Mouse (Mus musculus): Measurements from ENCODE around the gene Arhgap18.

Arhgap18 gene

DNA sequence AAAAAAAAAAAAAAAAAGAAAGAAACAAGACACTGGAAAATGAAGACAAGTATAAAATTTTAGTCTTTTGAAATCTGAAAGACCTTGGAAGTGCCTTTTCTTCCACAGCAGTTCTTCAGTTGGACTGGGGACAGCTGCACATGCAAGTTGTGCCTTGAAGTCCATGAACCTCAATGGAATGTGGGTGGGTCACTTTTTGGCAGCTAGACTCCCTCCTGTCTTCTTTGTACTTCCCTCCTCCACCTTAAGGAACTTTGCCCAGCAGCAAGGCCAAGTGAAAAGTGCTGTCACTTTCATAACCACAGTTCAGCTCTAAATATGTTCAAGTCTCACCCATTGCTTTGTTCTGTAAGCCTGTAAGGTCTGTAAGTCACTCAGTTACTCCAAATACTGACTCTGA, 23.2 kb downstream of the Arhgap18 start:
- DNase-seq (ENCODE audit: low spot score) = no peak

- no peak for DNase-seq (ENCODE audit: low spot score)
Measured at GRCm38 (mm10) chr10:26780581-26780980, 27.4 kb downstream of the Arhgap18 start.

GRCm38 (mm10) chr10:26789680-26790079, 36.5 kb downstream of the Arhgap18 start:
- DNase-seq (ENCODE audit: low spot score) = no peak

DNA sequence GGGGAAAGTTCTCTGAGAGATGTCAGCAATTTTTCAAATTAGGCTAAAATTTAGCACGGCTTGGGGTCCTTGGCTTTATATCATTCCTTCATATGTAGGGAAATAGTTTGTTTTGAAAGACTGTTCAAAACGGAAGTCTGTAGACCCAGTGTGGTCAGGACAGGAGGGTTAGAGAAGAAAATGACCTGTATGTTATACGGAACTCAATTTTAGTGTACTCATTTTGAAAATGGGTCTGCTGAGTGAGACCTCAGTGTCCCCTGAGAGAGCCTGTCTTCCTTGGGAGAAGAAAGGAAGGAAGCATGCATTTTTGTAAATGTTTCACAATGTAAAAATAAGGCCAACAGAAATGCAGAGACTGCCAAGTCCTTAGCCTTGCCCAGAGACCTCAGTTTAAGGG, 38.6 kb downstream of the Arhgap18 start:
- no peak for DNase-seq (ENCODE audit: low spot score)

GRCm38 (mm10) chr10:26793013-26793412, 39.8 kb downstream of the Arhgap18 start:
- DNase-seq (ENCODE audit: low spot score) = no peak

DNA sequence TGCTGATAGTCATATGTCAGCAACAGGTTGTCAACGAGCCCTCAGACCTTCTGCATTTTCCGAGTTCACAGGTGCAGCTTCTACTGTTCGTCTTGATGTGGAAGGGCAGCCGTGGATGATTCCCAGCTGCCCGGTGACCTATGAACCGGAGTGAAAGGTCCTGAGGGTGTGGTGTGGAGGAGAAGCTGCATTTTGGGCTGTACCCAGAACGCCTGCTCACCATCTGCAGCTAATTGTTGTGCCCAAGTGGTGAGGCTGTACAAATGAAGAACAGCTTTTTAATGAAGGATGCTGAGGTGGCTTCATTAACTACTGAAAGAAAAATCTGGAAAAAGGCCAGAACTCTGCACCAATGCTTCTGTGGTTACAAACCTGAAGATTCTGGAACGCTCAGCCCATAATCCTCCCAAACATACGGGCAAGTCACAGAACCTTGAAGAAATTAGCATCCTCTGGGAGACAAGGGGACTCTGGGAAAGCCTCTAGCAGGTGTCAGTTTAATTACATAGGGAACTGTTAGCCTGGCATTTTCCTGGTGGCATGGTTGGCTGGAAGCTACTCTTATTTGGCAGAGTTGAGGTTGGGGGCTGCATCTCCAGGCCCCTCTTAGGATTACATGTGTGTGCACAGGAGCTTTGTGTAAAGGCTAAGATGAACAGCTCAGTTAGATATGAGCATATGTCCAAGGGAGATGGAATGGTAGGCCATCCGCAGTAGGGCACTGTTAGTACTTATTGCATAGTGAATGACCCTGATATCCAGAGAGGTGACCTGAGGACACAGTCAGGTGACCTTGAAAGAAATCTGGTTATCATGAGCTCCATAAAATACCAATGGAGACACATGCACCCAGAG, 43.4 kb downstream of the Arhgap18 start:
- no peak for DNase-seq (ENCODE audit: low spot score)

DNA sequence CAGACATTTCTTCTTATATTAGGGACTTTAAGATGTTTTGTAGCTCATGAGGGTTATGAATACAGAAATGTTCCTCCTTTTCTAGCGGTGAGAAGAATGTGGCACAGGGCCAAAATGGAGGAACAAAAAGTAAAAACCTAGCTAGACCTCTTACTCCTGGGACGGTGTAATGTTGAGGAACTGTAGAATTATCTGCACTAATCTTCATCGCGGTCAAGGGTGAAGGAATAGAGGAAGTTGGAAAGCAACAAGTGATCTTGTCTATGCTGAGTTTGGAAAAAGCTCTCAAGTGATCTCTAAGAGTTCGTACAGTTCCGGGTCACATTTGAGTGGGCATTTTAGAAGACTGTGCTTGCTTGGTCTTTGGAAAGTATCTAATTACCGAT, 44.1 kb downstream of the Arhgap18 start:
- DNase-seq (ENCODE audit: low spot score) = no peak

DNA sequence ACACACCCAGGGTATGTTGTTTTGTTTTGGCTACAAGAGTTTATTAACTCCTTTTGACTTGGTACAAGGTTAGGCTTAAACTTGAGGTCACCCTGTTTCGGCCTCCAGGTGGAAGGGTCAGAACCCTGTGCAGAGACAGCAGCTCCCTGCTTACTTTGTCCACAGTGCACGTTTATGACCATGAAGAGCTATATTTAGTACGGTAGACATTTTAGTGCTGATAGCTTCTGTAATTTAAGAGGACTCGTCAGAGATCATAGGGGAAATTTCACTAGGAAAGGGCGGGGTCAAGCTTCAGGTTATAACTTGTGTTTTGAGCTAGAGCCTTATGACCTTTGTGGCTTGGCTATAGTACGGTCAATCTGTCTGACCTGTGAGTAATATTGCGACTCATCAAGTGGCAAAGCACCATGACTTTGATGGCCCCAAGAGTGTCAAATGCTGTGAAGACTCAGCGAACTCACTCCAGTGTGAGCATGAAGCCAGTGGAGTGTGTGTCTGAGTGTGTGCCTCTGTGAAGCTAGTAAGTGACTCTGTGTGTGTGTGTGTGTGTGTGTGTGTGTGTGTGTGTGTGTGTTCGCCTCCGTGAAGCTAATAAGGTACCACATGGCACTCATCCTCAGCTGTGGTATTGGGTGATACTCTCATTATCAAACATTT, 45.7 kb downstream of the Arhgap18 start:
- no peak for DNase-seq (ENCODE audit: low spot score)

DNA sequence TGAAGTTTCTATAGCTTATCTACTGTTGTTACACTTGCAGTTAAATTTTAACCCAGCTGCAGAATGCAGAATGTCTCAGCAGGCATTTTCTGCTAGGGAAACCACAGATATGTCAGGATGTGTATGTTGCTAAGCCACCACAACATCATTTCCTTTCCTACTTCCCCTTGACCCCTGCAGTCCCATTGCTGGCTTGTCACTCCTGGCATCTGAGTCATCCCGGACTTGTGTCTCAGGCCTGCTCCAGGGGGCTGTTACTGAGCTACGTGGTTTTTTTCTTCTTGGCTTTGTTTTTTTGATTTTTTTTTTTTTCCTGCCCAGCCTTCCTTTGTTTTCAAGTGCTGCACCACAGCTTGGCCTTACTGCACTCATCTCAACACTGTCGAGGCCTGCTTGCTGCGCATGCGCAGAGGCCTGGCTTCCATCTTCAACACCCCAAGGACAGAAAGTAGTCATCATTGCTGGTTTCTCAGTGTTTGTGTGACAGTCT, 46.4 kb downstream of the Arhgap18 start:
- no peak for DNase-seq (ENCODE audit: low spot score)

GRCm38 (mm10) chr10:26804351-26804983, 51.2 kb downstream of the Arhgap18 start:
- no peak for DNase-seq (ENCODE audit: low spot score)

GRCm38 (mm10) chr10:26805007-26805406, 51.8 kb downstream of the Arhgap18 start:
- DNase-seq (ENCODE audit: low spot score) = no peak

DNA sequence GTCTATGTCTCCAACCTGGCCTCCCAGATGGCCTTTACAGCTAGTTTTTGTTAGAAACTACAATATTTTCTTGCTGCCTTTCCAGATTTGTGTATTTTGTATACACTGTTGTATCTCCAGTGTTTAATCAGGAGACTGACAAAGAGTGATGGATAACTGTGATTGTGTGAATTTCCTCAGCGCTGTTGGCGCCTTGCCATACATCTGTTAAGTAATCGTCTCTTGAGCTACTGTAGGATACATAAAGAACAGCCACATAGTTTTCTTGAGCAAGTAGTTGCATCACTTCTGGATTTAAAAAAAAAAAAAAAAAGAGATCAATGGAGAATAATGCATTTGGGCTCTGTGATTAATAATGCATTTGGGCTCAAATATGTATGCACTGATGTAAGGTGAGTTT, 52.9 kb downstream of the Arhgap18 start:
- DNase-seq (ENCODE audit: low spot score) = no peak

GRCm38 (mm10) chr10:26810059-26810458, 56.8 kb downstream of the Arhgap18 start:
- no peak for DNase-seq (ENCODE audit: low spot score)

DNA sequence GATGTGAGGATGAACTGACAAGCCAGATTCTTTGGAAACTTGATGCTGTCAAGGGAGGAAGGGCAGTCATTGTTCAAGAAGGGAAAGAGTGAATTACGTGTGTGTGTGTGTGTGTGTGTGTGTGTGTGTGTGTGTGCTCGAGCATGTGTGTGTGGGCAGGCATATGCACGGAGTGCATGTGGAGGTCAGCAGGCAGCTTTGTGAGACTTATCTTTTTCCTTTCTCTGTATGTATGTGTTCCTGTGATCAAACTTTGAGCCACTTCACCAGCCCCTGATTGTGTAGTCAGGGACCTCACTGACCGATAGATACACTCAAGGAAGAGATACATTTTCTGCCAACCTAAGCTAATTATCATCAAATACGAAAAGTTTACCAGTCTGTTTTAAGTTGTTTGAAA, 57.6 kb downstream of the Arhgap18 start:
- DNase-seq (ENCODE audit: low spot score) = no peak

GRCm38 (mm10) chr10:26811342-26811741, 58.1 kb downstream of the Arhgap18 start:
- no peak for DNase-seq (ENCODE audit: low spot score)

DNA sequence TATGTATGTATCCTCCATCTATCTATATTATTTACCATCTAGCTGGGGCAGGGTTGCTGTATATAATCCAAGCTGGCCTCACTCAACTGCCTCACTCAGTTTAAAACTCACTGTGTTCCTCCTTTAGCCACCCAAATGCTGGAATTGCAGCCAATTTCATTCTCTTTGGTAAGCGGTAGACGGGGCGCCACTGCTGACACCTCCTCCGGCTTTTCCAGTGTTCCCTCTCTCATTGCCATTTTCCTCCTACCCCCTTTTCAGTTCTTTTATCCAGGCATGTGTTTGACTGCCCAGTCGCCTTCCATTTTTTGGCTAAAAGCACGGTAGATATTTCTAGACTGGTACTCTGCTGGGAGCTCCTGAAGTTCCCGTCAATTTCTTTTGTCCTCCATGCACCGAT, 62.4 kb downstream of the Arhgap18 start:
- DNase-seq (ENCODE audit: low spot score) = no peak

DNA sequence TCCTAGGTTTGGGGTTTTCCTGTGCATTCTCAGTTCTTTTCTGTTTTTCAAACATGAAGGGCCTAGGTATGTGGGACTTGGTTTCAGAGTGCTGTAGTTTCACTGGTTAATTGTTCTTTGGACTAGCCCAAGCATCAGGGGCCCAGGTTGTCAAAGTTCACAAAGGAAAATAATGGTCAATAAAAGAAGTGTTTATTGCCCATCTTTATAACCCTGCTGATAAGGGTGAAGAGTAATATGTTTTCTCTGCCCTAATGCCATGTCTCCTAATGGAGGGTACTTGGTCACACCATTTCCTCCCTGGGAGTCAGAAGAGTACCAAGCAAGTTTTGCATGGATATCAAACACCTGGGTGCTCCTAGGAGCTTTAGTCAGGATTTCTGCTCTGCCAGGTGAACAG, 67.1 kb downstream of the Arhgap18 start:
- DNase-seq (ENCODE audit: low spot score) = no peak

GRCm38 (mm10) chr10:26820936-26821335, 67.7 kb downstream of the Arhgap18 start:
- no peak for DNase-seq (ENCODE audit: low spot score)

GRCm38 (mm10) chr10:26823997-26824396, 70.8 kb downstream of the Arhgap18 start:
- no peak for DNase-seq (ENCODE audit: low spot score)

- DNase-seq (ENCODE audit: low spot score) = no peak
Measured at GRCm38 (mm10) chr10:26825246-26825889, 72.1 kb downstream of the Arhgap18 start.

DNA sequence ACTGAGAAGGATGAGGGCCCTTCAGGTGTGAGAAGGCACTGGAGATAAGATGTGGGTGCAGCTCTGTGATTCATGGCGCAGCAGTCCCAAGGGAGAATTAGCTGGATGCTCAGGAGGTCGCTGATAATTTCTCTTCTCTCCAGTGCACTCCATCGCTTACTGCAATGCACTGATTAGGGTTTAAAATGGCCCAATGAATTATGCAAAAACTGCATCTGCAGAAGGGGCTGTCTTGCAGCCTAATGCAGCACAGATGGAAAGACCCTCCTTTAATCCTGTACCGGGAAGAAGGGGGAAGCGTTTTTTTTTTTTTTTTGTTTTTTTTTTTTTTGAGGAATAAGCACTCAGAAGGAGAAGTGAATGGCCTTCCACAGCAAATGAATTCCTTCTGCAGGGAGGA, 74.1 kb downstream of the Arhgap18 start:
- no peak for DNase-seq (ENCODE audit: low spot score)

DNA sequence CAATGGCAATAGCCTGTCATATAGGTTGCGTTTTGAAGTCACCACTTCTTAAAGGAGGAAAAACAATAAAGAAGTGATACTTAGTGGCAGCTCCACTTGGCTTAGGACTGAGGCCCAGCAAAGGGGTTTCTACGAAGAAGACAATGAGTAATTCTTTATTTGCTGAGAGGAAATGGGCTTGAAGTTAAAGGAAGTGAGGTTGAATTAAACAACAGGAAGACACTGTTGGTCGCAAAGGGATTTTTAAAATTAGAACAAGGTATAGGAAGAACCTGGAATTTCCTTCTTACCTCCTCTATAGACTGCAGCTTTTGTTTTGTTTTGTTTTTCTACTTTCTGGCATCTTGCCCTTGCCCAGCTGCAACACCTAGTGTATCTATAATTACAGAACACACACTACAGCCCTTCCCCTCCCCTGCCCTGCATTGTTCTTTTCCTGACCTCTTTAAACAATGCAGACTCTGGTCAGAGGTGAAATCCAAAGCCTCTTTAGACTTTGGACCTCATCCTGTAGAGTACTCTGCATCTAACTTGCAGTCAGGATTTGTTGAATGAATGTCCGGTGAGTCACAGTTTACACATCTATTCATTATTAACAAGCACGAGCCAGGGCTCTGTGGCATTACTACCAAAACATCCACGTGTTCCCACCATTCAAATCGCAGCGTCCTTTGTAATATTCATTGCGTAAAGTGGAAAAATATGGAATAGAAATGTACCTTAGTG, 75.4 kb downstream of the Arhgap18 start:
- no peak for DNase-seq (ENCODE audit: low spot score)

All from urinary bladder, postnatal 10 days (tissue).